Mouse (Mus musculus) small intestine, adult 2 months (tissue): ENCODE measurements around the gene Parva.

Source experiments
- CTCF ChIP-seq: fragments of 200-500 bp; IDR thresholded peaks from 2 replicates; pipeline ENCODE4 v1.5.1; 2012; ENCODE audit warnings: low read depth, mild to moderate bottlenecking, control low read depth, inconsistent platforms, low read length, moderate library complexity, mixed read lengths; ENCODE audit not compliant: insufficient replicate concordance, insufficient read length; ENCODE audit errors: extremely low read depth
- POLR2A ChIP-seq: fragments of 200-500 bp; IDR thresholded peaks from 2 replicates; pipeline ENCODE4 v1.6.1; 2012; ENCODE audit warnings: low read depth, mild to moderate bottlenecking, control low read depth, inconsistent platforms, low read length, moderate library complexity

GRCm38 (mm10) chr7:112495950-112496349, 68.6 kb downstream of the Parva start:
- TF ChIP-seq CTCF (no peak), POLR2A (no peak)
